Mouse (Mus musculus): ENCODE measurements around the gene Selenot. TPM values are rescaled to one million over a fixed set of nuclear protein-coding genes. Genes with fewer than 3 reads are reported as not detected.

Gene Selenot
- polyA plus RNA-seq, 1 experiment from 2014 or later, result 25.7 TPM

- Histone ChIP-seq H3K4me2 (ENCODE audit: low read length) (no peak overlapping the region), H3K27me3 (replicated peaks; ENCODE audit: control insufficient read depth, insufficient read depth, low read length) (no peaks in the 10 kb centered on the region), H3K4me1 (ENCODE audit: control insufficient read depth, insufficient read depth, low read length) (no peaks in the 10 kb centered on the region), H3K36me3 (ENCODE audit: control insufficient read depth, insufficient read depth, low read length) (no peaks in the 10 kb centered on the region), H3K9ac (ENCODE audit: low read length) (no peak overlapping the region), H3K27ac (ENCODE audit: low read depth, low read length) (no peak overlapping the region), H3K9me3 (replicated peaks; ENCODE audit: control insufficient read depth, low read length) (no peaks in the 10 kb centered on the region), H3K4me3 (ENCODE audit: low read depth, low read length) (no peak overlapping the region)
- 86% methylated on average over 7 of the region's 7 CpGs for WGBS
- ATAC-seq (no peak), DNase-seq (ENCODE audit: low spot score) (no peak)
Measured at GRCm38 (mm10) chr3:58621066-58621465, 44.6 kb downstream of the Selenot start.

DNA sequence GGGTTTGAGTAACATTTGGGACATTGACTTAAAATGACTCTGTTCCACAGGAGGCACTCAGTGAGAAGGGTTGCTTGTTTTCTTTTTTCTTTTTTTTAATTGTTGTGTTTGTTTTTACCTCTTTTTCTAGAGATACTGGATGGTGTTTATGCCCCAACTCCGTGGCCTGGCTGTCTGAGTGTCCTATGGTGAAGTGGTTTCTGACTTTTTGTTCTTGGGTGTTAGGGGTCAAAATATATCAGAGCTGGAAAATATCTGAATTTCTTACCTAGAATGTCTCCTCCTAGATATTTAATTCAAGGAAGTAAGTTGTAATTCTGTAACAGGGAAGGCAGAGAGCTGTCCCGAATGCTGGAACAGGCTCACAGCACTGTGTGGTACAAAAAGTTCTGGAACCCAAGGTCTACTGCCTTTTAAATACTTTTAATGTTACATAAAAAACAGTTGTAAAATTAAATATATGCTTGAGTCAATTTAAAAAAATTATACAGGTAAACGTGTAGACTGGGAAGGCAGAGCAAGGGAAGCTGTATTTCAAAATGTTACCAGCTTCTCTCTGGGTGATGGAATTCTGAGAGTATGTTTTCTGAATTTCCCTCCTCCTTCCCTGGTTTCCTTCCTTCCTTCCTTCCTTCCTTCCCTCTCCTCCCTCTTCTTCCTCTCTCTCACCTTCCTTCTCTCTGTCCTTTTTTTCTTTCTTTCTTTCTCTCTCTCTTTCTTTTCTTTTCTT is 46.4 kb downstream of the Selenot start:
- no peaks in the 10 kb centered on the region for H3K4me1 ChIP-seq (ENCODE audit: control insufficient read depth, insufficient read depth, low read length)
- H3K9me3 ChIP-seq (replicated peaks; ENCODE audit: control insufficient read depth, low read length), result no peaks in the 10 kb centered on the region
- H3K9ac ChIP-seq (ENCODE audit: low read length), result no peak overlapping the region
- WGBS, result 82% methylated on average over 3 of the region's 3 CpGs
- ATAC-seq (no peak), DNase-seq (ENCODE audit: low spot score) (no peak)
- no peak overlapping the region for H3K4me2 ChIP-seq (ENCODE audit: low read length)
- H3K27me3 ChIP-seq (replicated peaks; ENCODE audit: control insufficient read depth, insufficient read depth, low read length), result no peaks in the 10 kb centered on the region
- H3K27ac ChIP-seq (ENCODE audit: low read depth, low read length), result no peak overlapping the region
- H3K4me3 ChIP-seq (ENCODE audit: low read depth, low read length), result no peak overlapping the region
- no peaks in the 10 kb centered on the region for H3K36me3 ChIP-seq (ENCODE audit: control insufficient read depth, insufficient read depth, low read length)

- WGBS, result 91% methylated on average over 4 of the region's 4 CpGs
Measured at GRCm38 (mm10) chr3:58624981-58625380, 48.5 kb downstream of the Selenot start.

DNA sequence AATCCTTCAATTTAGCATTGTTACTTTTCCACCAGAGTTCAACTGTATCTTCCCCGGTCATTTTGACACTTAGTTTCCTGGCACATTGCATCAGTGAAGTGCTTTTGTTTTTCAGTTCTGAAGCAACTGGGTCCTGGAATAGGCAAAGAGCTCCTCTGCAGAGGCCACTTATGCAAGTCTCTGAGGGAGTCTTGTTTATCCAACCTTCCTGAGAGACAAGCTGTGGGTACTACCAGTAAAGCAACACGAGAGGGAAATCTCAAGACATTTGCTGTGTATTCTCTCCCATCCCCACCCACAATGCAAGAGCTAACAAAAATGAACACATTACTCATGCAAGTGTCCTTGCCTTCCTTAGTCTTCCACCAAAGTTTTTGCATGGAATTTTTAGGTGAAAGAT is 55.3 kb downstream of the Selenot start:
- H3K9me3 ChIP-seq (replicated peaks; ENCODE audit: control insufficient read depth, low read length), result no peaks in the 10 kb centered on the region
- no peak overlapping the region for H3K4me2 ChIP-seq (ENCODE audit: low read length)
- 86% methylated on average over 2 of the region's 2 CpGs for WGBS
- no peaks in the 10 kb centered on the region for H3K36me3 ChIP-seq (ENCODE audit: control insufficient read depth, insufficient read depth, low read length)
- H3K4me3 ChIP-seq (ENCODE audit: low read depth, low read length), result no peak overlapping the region
- ATAC-seq (no peak), DNase-seq (ENCODE audit: low spot score) (no peak)
- no peak overlapping the region for H3K9ac ChIP-seq (ENCODE audit: low read length)
- no peaks in the 10 kb centered on the region for H3K27me3 ChIP-seq (replicated peaks; ENCODE audit: control insufficient read depth, insufficient read depth, low read length)
- no peak overlapping the region for H3K27ac ChIP-seq (ENCODE audit: low read depth, low read length)
- H3K4me1 ChIP-seq (ENCODE audit: control insufficient read depth, insufficient read depth, low read length), result 0 out of 2 replicates have a peak, but pooled peaks cover 2% of the 10 kb centered on the region

More at GRCm38 (mm10) chr3:58624981-58625380, 48.5 kb downstream of the Selenot start:
- Histone ChIP-seq H3K4me2 (ENCODE audit: low read length) (no peak overlapping the region), H3K36me3 (ENCODE audit: control insufficient read depth, insufficient read depth, low read length) (no peaks in the 10 kb centered on the region), H3K27me3 (replicated peaks; ENCODE audit: control insufficient read depth, insufficient read depth, low read length) (no peaks in the 10 kb centered on the region), H3K4me1 (ENCODE audit: control insufficient read depth, insufficient read depth, low read length) (no peaks in the 10 kb centered on the region), H3K9me3 (replicated peaks; ENCODE audit: control insufficient read depth, low read length) (no peaks in the 10 kb centered on the region), H3K27ac (ENCODE audit: low read depth, low read length) (no peak overlapping the region), H3K9ac (ENCODE audit: low read length) (no peak overlapping the region), H3K4me3 (ENCODE audit: low read depth, low read length) (no peak overlapping the region)
- DNase-seq (ENCODE audit: low spot score) (no peak), ATAC-seq (no peak)

DNA sequence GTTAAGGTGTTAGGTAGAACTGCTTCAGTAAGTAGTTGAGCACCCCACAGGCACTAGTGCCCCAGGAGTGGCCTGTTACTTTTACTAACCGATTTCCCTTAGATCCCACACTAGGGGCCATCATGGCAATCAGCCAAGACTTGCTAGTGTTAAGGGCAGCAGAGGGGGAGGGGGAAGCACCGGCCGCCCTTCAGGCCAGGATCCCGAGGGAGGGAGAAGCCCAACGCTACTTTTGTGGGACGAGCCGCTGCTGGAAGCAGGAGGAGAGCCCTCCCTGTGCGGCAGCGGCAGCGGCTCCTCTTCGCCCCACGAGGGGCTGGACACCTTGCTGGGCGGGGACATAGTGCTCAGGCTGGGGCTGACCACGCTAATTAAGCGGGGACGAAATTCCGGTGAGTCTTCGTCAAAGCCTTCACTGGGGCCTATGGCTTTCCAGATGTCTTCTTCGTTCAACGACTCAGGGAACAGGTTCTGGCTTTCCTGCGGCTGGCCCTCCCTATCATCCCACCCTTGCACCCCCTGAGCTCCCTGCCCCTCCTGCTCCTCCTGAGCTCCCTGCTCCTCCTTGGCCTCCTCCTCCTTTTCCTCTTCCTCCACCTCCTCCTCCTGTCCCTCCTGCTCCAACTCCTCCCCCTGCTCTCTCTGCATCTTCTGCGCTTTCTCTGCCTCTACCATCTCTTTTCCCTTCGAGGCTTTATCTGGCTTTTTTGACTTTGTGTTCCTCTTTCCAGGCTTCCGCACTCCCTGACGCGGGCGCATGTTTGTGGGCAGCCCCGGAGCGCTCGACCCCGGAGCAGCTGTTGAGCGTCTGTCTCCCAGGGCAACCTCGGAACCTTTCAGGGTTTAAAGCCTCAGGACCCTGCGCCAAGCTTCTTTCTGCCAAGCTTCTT is 60.2 kb downstream of the Selenot start, which contains the start of gene Erich6:
TSS of gene Erich6 (minus strand) at position 802 of the 890 bp plus-strand sequence.
- Histone ChIP-seq H3K9me3 (replicated peaks; ENCODE audit: control insufficient read depth, low read length) (no peaks in the 10 kb centered on the region), H3K36me3 (ENCODE audit: control insufficient read depth, insufficient read depth, low read length) (no peaks in the 10 kb centered on the region), H3K9ac (ENCODE audit: low read length) (peak within 1 kb of the TSS; percentile 67), H3K27ac (ENCODE audit: low read depth, low read length) (no peak within 1 kb of the TSS; the same call in 1 of the 2 replicates), H3K27me3 (replicated peaks; ENCODE audit: control insufficient read depth, insufficient read depth, low read length) (no peaks in the 10 kb centered on the region), H3K4me3 (ENCODE audit: low read depth, low read length) (peak within 1 kb of the TSS; percentile 45), H3K4me1 (ENCODE audit: control insufficient read depth, insufficient read depth, low read length) (peaks cover 2% of the 10 kb centered on the region; the same call in 1 of the 2 replicates), H3K4me2 (ENCODE audit: low read length) (peak within 1 kb of the TSS; percentile 93)
- DNase-seq (ENCODE audit: low spot score) (peak; percentile 68), ATAC-seq (peak; percentile 85)
- WGBS, result 0% methylated on average over 33 of the region's 34 CpGs

Other genes with a start within 250 kb of the Selenot start
- gene Tsc22d2, start 161.9 kb upstream of the Selenot start, polyA plus RNA-seq (2014; fragmentation: Nextera tagmentation; extraction: Ambion mirVana), result 9.2 and 9.7 TPM in 2 replicates
- 54.9 and 56.0 TPM in 2 replicates for gene Eif2a, start 50.8 kb upstream of the Selenot start, polyA plus RNA-seq (2014; fragmentation: Nextera tagmentation; extraction: Ambion mirVana)
- 95.1 and 97.4 TPM in 2 replicates for gene Serp1, start 50.7 kb upstream of the Selenot start, polyA plus RNA-seq (2014; fragmentation: Nextera tagmentation; extraction: Ambion mirVana)
- 0.10 and 0.13 TPM in 2 replicates for gene Erich6, start 60.6 kb downstream of the Selenot start, polyA plus RNA-seq (2014; fragmentation: Nextera tagmentation; extraction: Ambion mirVana)
- gene Siah2, start 115.8 kb downstream of the Selenot start, polyA plus RNA-seq (2014; fragmentation: Nextera tagmentation; extraction: Ambion mirVana), result 6.9 and 7.6 TPM in 2 replicates
- gene Mindy4b-ps, start 245.7 kb downstream of the Selenot start, polyA plus RNA-seq (2014; fragmentation: Nextera tagmentation; extraction: Ambion mirVana), result 0.13 TPM in 1 of 2 replicates, not detected in the other